Mouse (Mus musculus): ENCODE data around the gene Cep63.

- TF ChIP-seq CTCF (IDR thresholded peaks at IDR 0.05; ENCODE audit: extremely low read depth, insufficient read depth, insufficient read length, insufficient replicate concordance): no peak
- no peak for TF ChIP-seq POLR2A (IDR thresholded peaks at IDR 0.05; ENCODE audit: low read depth, low read length)
Observed at GRCm38 (mm10) chr9:102605162-102605561, 21.2 kb downstream of the Cep63 start.

Data from spleen, adult 2 months (tissue).